Mouse (Mus musculus): ENCODE measurements around the gene Bdh1. TPM values are rescaled to one million over a fixed set of nuclear protein-coding genes. Genes with fewer than 3 reads are reported as not detected.

Gene Bdh1
- polyA plus RNA-seq, 1 experiment from 2014 or later, result 42.8 TPM

- peaks cover under 1% of the 10 kb centered on the region; the same call in 1 of the 2 replicates for H3K4me1 ChIP-seq (replicated peaks; ENCODE audit: control insufficient read depth, insufficient read depth, low read length)
- no peak for DNase-seq (ENCODE audit: low spot score)
- H3K27me3 ChIP-seq (replicated peaks; ENCODE audit: control insufficient read depth, insufficient read depth, low read length), result no peaks in the 10 kb centered on the region
- no peaks in the 10 kb centered on the region for H3K9me3 ChIP-seq (ENCODE audit: control insufficient read depth, low read length)
- H3K9ac ChIP-seq (ENCODE audit: low read depth, low read length), result no peak overlapping the region
- H3K4me2 ChIP-seq, result no peak overlapping the region
- no peak overlapping the region for H3K4me3 ChIP-seq (ENCODE audit: low read depth, low read length)
- no peak for ATAC-seq (replicated peaks; ENCODE audit: low FRiP score)
- no peak overlapping the region for H3K27ac ChIP-seq (ENCODE audit: low read depth, low read length)
- WGBS, result 66% methylated on average over 4 of the region's 4 CpGs
- no peaks in the 10 kb centered on the region for H3K36me3 ChIP-seq (ENCODE audit: control insufficient read depth, insufficient read depth, low read length)
These were observed 76.3 kb downstream of the Bdh1 start for GRCm38 (mm10) chr16:31498336-31498735.

- no peak overlapping the region for H3K4me3 ChIP-seq (ENCODE audit: low read depth, low read length)
- 92% methylated on average over 6 of the region's 6 CpGs for WGBS
These were observed 76.9 kb downstream of the Bdh1 start for GRCm38 (mm10) chr16:31499021-31499420.

GRCm38 (mm10) chr16:31499681-31500310 lies 77.7 kb downstream of the Bdh1 start:
- no peaks in the 10 kb centered on the region for H3K9me3 ChIP-seq (ENCODE audit: control insufficient read depth, low read length)
- no peak overlapping the region for H3K9ac ChIP-seq (ENCODE audit: low read depth, low read length)
- no peak overlapping the region for H3K4me2 ChIP-seq
- H3K4me1 ChIP-seq (replicated peaks; ENCODE audit: control insufficient read depth, insufficient read depth, low read length), result no peaks in the 10 kb centered on the region
- 63% methylated on average over 11 of the region's 11 CpGs for WGBS
- no peaks in the 10 kb centered on the region for H3K27me3 ChIP-seq (replicated peaks; ENCODE audit: control insufficient read depth, insufficient read depth, low read length)
- no peak overlapping the region for H3K4me3 ChIP-seq (ENCODE audit: low read depth, low read length)
- H3K36me3 ChIP-seq (ENCODE audit: control insufficient read depth, insufficient read depth, low read length), result no peaks in the 10 kb centered on the region
- no peak overlapping the region for H3K27ac ChIP-seq (ENCODE audit: low read depth, low read length)
- no peak for ATAC-seq (replicated peaks; ENCODE audit: low FRiP score)
- DNase-seq (ENCODE audit: low spot score), result no peak

More at GRCm38 (mm10) chr16:31499021-31499420, 76.9 kb downstream of the Bdh1 start:
- Histone ChIP-seq H3K27me3 (replicated peaks; ENCODE audit: control insufficient read depth, insufficient read depth, low read length) (no peaks in the 10 kb centered on the region), H3K36me3 (ENCODE audit: control insufficient read depth, insufficient read depth, low read length) (no peaks in the 10 kb centered on the region), H3K9me3 (ENCODE audit: control insufficient read depth, low read length) (no peaks in the 10 kb centered on the region), H3K27ac (ENCODE audit: low read depth, low read length) (no peak overlapping the region), H3K4me1 (replicated peaks; ENCODE audit: control insufficient read depth, insufficient read depth, low read length) (no peaks in the 10 kb centered on the region), H3K9ac (ENCODE audit: low read depth, low read length) (no peak overlapping the region), H3K4me2 (no peak overlapping the region)
- ATAC-seq (replicated peaks; ENCODE audit: low FRiP score) (no peak), DNase-seq (ENCODE audit: low spot score) (no peak)

GRCm38 (mm10) chr16:31500532-31500931 lies 78.5 kb downstream of the Bdh1 start:
- 68% methylated on average over 3 of the region's 3 CpGs for WGBS
- Histone ChIP-seq H3K4me2 (no peak overlapping the region), H3K36me3 (ENCODE audit: control insufficient read depth, insufficient read depth, low read length) (no peaks in the 10 kb centered on the region), H3K4me3 (ENCODE audit: low read depth, low read length) (no peak overlapping the region), H3K27ac (ENCODE audit: low read depth, low read length) (no peak overlapping the region), H3K9ac (ENCODE audit: low read depth, low read length) (no peak overlapping the region), H3K27me3 (replicated peaks; ENCODE audit: control insufficient read depth, insufficient read depth, low read length) (no peaks in the 10 kb centered on the region), H3K9me3 (ENCODE audit: control insufficient read depth, low read length) (no peaks in the 10 kb centered on the region), H3K4me1 (replicated peaks; ENCODE audit: control insufficient read depth, insufficient read depth, low read length) (no peaks in the 10 kb centered on the region)
- no peak for ATAC-seq (replicated peaks; ENCODE audit: low FRiP score)
- DNase-seq (ENCODE audit: low spot score), result no peak

GRCm38 (mm10) chr16:31500969-31501750 lies 79.1 kb downstream of the Bdh1 start:
- WGBS, result 75% methylated on average over 14 of the region's 14 CpGs
- H3K4me1 ChIP-seq (replicated peaks; ENCODE audit: control insufficient read depth, insufficient read depth, low read length), result no peaks in the 10 kb centered on the region
- no peak overlapping the region for H3K4me2 ChIP-seq
- H3K27me3 ChIP-seq (replicated peaks; ENCODE audit: control insufficient read depth, insufficient read depth, low read length), result no peaks in the 10 kb centered on the region
- no peak overlapping the region for H3K4me3 ChIP-seq (ENCODE audit: low read depth, low read length)
- ATAC-seq (replicated peaks; ENCODE audit: low FRiP score), result no peak
- DNase-seq (ENCODE audit: low spot score), result no peak
- H3K9me3 ChIP-seq (ENCODE audit: control insufficient read depth, low read length), result no peaks in the 10 kb centered on the region
- H3K36me3 ChIP-seq (ENCODE audit: control insufficient read depth, insufficient read depth, low read length), result no peaks in the 10 kb centered on the region
- no peak overlapping the region for H3K9ac ChIP-seq (ENCODE audit: low read depth, low read length)
- H3K27ac ChIP-seq (ENCODE audit: low read depth, low read length), result no peak overlapping the region

GRCm38 (mm10) chr16:31501751-31502365 lies 79.8 kb downstream of the Bdh1 start:
- H3K4me2 ChIP-seq, result no peak overlapping the region

GRCm38 (mm10) chr16:31506665-31507456 lies 84.8 kb downstream of the Bdh1 start:
- H3K4me1 ChIP-seq (replicated peaks; ENCODE audit: control insufficient read depth, insufficient read depth, low read length), result peaks cover 23% of the 10 kb centered on the region
- no peak overlapping the region for H3K9ac ChIP-seq (ENCODE audit: low read depth, low read length)
- ATAC-seq (replicated peaks; ENCODE audit: low FRiP score) (peak; percentile 69), DNase-seq (ENCODE audit: low spot score) (no peak)
- no peaks in the 10 kb centered on the region for H3K9me3 ChIP-seq (ENCODE audit: control insufficient read depth, low read length)
- H3K4me3 ChIP-seq (ENCODE audit: low read depth, low read length), result 0 out of 2 replicates have a peak overlapping the region, but pooled peaks have one; percentile 1
- H3K4me2 ChIP-seq, result peak overlapping the region; percentile 58
- H3K27ac ChIP-seq (ENCODE audit: low read depth, low read length), result no peak overlapping the region
- no peaks in the 10 kb centered on the region for H3K36me3 ChIP-seq (ENCODE audit: control insufficient read depth, insufficient read depth, low read length)
- no peaks in the 10 kb centered on the region for H3K27me3 ChIP-seq (replicated peaks; ENCODE audit: control insufficient read depth, insufficient read depth, low read length)
- WGBS, result 37% methylated on average over 10 of the region's 10 CpGs

More at GRCm38 (mm10) chr16:31501751-31502365, 79.8 kb downstream of the Bdh1 start:
- no peak overlapping the region for H3K27ac ChIP-seq (ENCODE audit: low read depth, low read length)
- H3K36me3 ChIP-seq (ENCODE audit: control insufficient read depth, insufficient read depth, low read length), result no peaks in the 10 kb centered on the region
- no peaks in the 10 kb centered on the region; the same call in 1 of the 2 replicates for H3K4me1 ChIP-seq (replicated peaks; ENCODE audit: control insufficient read depth, insufficient read depth, low read length)
- H3K9ac ChIP-seq (ENCODE audit: low read depth, low read length), result no peak overlapping the region
- ATAC-seq (replicated peaks; ENCODE audit: low FRiP score) (no peak), DNase-seq (ENCODE audit: low spot score) (no peak)
- H3K27me3 ChIP-seq (replicated peaks; ENCODE audit: control insufficient read depth, insufficient read depth, low read length), result no peaks in the 10 kb centered on the region
- no peaks in the 10 kb centered on the region for H3K9me3 ChIP-seq (ENCODE audit: control insufficient read depth, low read length)
- H3K4me3 ChIP-seq (ENCODE audit: low read depth, low read length), result no peak overlapping the region
- WGBS, result 76% methylated on average over 14 of the region's 14 CpGs

- Histone ChIP-seq H3K27me3 (replicated peaks; ENCODE audit: control insufficient read depth, insufficient read depth, low read length) (no peaks in the 10 kb centered on the region), H3K9ac (ENCODE audit: low read depth, low read length) (no peak overlapping the region), H3K36me3 (ENCODE audit: control insufficient read depth, insufficient read depth, low read length) (no peaks in the 10 kb centered on the region), H3K9me3 (ENCODE audit: control insufficient read depth, low read length) (no peaks in the 10 kb centered on the region), H3K4me3 (ENCODE audit: low read depth, low read length) (no peak overlapping the region), H3K4me2 (peak overlapping the region; percentile 58), H3K27ac (ENCODE audit: low read depth, low read length) (0 out of 2 replicates have a peak overlapping the region, but pooled peaks have one; percentile 21), H3K4me1 (replicated peaks; ENCODE audit: control insufficient read depth, insufficient read depth, low read length) (peaks cover 23% of the 10 kb centered on the region)
- peak; percentile 84 for ATAC-seq (replicated peaks; ENCODE audit: low FRiP score)
- WGBS, result 18% methylated on average over 6 of the region's 6 CpGs
- peak; percentile 56 for DNase-seq (ENCODE audit: low spot score)
These were observed 85.3 kb downstream of the Bdh1 start for GRCm38 (mm10) chr16:31507457-31507755.

Measured in liver, embryonic 11.5 days (tissue).